Mouse (Mus musculus): Measurements from ENCODE around the gene Sestd1.
A peak's percentile ranks its signal among the peaks of the same experiment; 100 is the strongest.

Sestd1 gene

GRCm38 (mm10) chr2:77280512-77281409 is at the start of gene Sestd1:
TSS of gene Sestd1 (minus strand) at chr2:77280592.
- DNase-seq: peak; percentile 36

DNA sequence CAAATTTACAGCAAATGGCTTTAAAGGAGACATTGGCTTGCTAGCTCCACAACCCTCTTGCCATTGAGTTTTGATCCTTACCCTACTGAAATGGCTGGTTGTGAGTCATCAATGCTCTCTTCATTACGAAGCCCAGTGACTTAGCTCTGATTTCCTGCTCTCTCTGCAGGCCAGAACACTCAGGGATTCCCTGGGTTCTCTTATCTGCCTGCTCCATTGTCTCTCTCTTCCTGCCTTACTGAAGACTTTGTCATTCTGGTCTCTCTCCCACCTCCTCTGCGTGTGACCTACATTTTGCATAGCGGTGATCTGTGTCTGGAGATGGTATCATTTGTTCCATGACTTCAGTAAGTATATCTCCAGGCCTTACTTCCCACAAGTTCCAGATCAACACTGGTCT is 46.9 kb upstream of the Sestd1 start:
- no peak for DNase-seq

DNA sequence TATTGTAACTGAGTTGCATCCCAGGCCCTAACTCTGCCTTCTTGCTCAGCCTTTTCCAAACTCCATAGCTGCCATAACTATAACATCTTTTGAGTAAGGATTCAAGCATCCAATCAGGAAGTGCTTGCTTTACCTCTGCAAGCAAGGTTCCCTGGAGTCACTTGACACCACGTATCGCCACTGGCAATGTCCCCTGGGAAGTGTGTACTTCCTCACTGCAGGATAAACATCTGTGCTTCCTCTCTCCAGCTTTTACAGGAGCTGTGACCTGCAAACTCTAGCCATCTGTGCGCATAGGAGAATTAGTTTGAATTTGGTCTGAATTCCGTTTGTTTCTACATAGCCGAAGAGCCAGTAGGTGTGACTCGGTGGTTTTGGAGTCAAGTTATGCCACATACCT is 43.3 kb upstream of the Sestd1 start:
- no peak for DNase-seq

GRCm38 (mm10) chr2:77323156-77323555 is 42.8 kb upstream of the Sestd1 start:
- DNase-seq: peak; percentile 18

DNA sequence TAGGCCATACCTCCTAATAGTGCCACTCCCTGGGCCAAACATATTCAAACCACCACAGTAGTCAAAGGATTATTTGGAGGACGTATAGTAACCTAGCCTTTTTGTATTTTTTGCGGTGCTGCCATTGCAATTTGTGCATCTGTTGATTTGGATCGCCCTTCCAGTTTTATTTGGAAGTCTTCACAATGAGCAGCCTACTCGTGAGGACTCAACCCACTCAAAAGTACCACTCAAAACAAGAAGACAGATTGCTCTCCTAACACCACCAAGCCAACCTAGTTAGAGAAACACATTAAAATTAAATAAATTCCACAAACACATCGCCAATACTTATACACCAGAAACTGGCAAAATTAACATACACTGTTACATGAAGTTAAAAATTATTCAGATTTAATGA is 38.8 kb upstream of the Sestd1 start:
- DNase-seq: peak; percentile 57

- DNase-seq: no peak
Observed at GRCm38 (mm10) chr2:77316961-77317360, 36.6 kb upstream of the Sestd1 start.

DNA sequence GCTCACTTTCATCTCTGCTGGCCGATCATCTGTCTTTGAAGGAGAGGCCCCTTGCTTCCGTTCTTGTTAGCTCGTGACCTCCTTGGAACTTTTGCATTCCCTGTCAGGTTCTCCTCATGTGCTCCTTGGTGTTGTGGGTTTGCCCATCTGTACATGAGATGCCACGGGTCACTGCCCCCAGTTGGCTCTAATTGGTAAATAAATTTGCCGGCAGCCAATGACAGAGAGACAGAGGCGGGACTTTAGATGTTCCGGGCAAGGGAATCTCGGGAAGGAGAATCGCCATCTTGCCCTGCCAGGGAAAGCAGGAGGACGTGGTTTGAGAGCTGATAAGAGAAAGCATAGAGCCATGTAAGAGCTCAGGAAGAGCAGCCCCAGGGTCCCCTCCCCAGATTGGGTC is 33.5 kb upstream of the Sestd1 start:
- DNase-seq: no peak

DNA sequence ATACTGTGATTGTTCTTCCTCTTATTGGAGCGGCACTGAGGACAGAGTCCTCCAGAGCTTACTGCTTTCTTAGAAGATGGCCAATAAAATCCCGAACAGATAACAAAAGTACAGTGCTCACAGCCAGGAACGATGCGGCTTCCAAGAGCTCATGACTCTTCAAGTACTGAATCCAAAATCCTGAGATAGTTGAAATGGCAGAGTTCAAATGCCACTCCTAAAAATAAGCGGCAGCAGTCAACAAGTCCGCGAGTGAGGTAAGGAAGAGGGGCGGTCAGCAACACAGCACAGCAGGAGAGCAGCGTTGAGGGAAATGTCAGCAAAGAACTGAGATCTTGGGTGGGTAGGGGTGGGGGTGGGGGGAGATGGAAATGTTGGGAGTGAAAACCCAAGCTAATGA is 32.2 kb upstream of the Sestd1 start:
- DNase-seq: no peak

- DNase-seq: no peak
Observed at GRCm38 (mm10) chr2:77309313-77309712, 28.9 kb upstream of the Sestd1 start.

- no peak for DNase-seq
Observed at GRCm38 (mm10) chr2:77304494-77304893, 24.1 kb upstream of the Sestd1 start.

GRCm38 (mm10) chr2:77303716-77304115 is 23.3 kb upstream of the Sestd1 start:
- DNase-seq: no peak

DNA sequence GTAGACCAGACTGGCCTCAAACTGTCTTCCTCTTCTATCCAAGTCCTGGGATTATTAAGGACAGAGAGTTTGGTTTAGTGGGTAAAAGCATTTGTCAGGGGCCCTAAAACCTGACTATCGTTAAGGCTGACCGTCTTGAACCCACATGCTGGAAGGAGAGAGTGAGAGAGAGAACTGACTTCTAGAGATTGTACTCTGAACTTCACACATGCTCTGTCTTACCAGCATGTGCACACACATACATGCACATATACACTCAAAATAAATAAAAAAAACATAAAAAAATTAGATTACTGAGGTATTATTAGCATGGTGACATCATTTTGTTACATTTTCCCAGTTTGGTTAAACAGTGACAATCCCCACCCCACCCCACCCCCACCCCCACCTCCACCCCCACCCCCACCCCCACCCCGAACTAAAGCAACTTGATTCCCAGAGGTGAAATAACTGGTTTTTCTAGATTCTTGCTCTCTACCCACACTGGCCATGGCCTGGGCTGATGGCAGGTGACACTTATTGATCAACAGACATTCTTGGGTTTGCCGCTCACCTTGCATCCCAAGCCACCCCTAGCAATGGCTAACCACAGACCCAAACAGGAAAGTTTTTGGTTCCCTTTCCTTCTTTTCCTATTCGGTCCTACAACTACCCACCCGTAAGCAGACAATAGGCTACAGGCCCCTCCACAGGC is 22.4 kb upstream of the Sestd1 start:
- DNase-seq: no peak

GRCm38 (mm10) chr2:77301687-77302389 is 21.4 kb upstream of the Sestd1 start:
- DNase-seq: no peak

- DNase-seq: no peak
Observed at GRCm38 (mm10) chr2:77289701-77290100, 9.3 kb upstream of the Sestd1 start.

DNA sequence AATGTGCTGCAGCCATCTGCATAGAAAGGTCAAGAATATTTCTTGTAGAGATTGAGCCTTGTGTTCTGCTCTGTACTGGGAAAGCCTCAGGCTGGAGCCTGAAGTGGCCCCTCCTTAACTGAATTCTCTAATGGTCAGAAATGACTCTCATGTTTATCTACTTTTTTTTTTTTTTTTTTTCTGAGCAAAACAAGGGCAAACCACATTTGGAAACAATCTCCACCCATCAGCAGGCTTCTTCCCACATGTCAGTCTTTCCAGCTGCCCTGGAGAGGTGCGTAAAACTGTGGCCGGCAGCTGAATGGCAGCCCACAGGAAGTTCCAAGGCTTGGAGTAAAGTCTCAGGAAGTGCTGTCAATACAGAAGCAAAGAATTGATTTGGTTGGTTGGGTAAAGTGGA is 6.4 kb upstream of the Sestd1 start:
- no peak for DNase-seq

GRCm38 (mm10) chr2:77284281-77284899 is 4.0 kb upstream of the Sestd1 start:
- DNase-seq: no peak

- DNase-seq: no peak
Observed at GRCm38 (mm10) chr2:77279861-77280511, 406 bp downstream of the Sestd1 start.

DNA sequence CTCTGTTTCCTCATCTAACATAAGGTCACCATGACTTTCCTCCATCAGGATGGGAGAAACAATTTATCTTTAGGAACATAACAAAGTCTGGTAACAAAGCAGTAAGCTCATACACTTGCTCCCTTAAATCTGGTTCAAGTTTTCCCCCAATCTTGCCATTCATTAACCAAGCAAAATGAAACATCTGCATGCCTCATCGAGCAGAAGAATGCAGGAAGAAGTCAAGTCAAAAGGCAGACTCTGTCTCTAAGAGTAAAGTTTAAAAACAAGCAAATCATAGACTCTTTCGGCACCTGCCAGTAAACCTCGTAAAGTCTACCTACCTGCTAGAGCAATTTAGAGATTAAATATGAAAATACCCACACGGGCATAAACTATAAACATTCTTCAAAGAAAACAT is 3.1 kb downstream of the Sestd1 start:
- DNase-seq: no peak

DNA sequence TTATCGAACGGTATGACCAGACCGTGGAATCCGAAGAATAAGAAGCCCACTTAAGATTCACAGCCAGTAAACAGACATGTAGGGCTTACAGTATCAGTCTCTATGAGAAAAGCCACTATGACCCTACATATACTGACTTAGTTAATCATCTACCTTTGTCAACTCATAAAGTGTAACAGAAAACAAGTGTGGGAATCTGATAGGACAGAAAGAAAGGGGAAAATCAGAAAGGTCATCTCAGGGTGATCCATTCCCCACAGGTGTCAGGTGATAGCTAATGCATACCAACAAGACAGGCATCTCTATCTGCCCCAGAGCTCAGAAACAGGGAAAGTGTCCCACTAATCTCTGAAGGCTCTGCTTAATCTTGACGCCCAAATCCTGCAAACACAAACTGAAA is 4.5 kb downstream of the Sestd1 start:
- DNase-seq: no peak

DNA sequence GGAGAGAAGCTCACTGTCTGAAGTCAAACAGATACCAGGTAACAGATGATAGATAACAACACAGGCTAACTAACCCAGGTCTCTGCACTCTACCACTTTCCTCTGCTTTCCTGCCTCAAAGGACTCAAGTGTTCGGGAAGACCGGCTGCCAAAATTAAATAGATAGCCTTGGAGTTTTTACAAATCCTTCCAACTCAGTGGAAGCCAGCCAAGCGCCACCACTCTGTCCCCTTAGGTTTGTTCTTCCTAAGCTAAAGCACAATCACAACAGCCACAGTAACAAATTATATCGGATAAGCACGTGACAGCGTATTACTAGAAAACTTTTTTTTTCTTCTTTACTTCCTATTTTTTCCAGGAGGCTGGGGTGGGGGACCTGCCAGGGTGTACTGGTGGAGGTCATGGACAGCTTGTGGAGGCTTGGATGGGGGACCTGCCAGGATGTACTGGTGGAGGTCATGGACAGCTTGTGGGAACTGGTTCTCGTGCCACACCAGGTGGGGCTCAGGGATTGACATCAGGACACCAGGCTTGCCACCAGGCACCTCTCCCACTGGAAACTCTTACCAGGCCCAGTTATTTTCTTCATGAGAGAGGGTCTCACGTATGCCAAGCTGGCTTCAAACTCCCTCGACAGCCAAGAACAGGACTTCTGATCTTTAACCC is 5.3 kb downstream of the Sestd1 start:
- no peak for DNase-seq

GRCm38 (mm10) chr2:77272953-77273352 is 7.4 kb downstream of the Sestd1 start:
- DNase-seq: no peak

DNA sequence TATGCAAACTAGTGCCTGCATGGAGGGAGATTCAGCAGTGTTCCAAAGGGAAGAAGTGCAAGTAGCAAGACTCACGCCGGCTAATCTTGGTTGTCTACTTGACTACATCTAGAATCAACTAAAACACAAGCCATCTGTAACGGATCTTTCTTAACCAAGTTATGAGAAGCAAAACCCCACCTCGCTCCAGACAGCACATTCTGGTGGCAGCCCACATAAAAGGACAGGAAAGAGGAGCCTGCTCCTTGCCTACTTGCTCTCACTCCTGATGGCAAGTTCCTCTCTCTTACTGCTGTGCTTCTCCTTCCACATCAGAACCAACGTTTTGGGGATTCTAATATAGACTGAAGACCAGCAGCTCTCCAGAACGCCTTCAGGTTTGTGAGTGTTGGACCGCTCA is 9.6 kb downstream of the Sestd1 start:
- no peak for DNase-seq
